Mouse (Mus musculus): Measurements from ENCODE around the gene Pld1. TPM values are rescaled to one million over a fixed set of nuclear protein-coding genes. Genes with fewer than 3 reads are reported as not detected.
"Not testable (repeated sequence)": the region's sequence is repeated elsewhere in the genome, so short reads cannot be mapped to it uniquely, and the experiment has no call there.

Pld1 gene
- total RNA-seq, 2 experiments from 2014 or later, result 8.1 to 9.8 TPM

DNA sequence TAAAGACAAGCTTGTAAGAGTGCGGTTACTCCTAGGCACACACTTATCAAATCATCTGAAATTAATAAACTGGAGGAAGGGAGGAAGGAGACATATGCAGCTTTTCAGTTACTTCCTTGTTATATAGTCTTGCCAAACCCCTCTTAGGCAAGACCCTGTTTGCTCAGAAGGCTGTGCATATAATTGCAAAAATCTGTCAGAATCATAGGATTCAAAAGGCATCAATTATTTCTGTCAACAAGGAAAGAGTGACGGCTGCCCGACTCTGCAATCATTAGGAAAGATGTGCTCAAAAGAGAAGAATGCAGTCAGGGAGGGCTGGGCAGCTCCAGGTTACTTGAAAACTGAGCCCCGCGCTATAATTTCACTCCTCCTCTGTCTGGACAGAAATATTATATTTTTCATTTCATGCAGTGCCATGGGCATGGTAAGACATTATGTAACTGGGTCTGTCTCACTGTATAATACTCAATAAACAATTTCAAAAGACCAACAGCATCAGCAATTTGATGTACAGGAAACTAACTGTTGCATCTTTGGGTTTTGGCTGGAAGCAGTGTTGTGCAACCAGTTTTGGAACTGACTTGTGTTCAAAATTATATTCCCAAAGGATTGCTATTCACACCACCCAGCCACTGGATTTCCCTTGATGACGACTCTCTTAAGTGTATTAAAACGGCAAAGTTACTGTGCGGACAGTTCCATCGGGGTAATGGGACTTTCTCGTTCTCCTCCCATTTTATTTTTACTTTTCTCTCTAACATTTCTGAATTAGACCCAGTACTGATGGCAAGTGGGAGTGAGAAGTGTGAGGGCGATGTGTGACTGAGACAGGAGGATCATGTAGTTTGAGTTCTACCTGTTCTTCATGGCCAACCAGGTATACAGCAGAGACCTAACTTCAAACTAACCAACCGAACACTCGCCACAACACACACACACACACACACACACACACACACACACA is 1.1 kb upstream of the Pld1 start:
- intact Hi-C loops (cut with DNase I), result no loop called here
- no peak for DNase-seq (ENCODE audit: low spot score in 2 of 2)

DNA sequence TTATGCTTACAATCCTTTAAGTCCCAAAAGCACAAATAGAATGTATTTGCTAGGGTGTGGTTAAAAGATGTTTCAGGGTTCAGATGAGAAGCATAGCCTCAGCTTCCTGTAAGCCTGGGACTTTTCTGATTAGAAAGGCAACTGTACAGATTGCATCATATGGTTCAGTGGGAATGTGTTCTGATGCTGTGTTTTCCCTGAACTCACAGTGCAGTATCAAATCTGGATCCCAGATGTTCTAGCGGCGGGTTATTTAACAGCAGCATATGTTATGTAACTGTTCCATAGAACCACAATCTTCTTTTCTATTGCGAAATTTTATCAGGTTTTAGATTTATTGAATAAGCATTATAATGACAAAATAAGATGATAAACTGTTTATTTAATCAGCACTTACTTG is 3.1 kb downstream of the Pld1 start:
- no peak for DNase-seq (ENCODE audit: low spot score in 2 of 2)
- intact Hi-C loops (cut with DNase I), result no loop called here

DNA sequence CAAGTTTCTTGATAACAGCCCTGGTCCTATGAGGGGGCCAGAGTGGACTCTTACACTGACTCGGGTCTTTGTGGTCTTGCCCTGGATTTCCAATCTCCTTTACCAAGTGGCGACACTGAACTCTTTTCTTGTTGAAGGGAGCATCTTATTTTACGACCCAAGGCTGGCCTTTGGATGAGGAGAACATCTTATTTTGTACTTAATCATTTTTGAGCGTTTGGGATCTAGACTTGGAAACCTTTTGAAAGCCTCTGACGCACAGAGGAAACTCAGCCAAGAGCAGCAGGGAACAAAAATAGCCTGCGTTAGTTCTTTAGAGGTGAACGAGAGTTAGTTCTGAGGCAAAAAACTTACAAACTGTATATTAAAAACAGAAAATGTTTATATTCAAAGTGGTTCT is 4.5 kb downstream of the Pld1 start:
- peak in 1 of 2 experiments; percentile 39 for DNase-seq (ENCODE audit: low spot score in 2 of 2)
- intact Hi-C loops (cut with DNase I), result no loop called here

DNA sequence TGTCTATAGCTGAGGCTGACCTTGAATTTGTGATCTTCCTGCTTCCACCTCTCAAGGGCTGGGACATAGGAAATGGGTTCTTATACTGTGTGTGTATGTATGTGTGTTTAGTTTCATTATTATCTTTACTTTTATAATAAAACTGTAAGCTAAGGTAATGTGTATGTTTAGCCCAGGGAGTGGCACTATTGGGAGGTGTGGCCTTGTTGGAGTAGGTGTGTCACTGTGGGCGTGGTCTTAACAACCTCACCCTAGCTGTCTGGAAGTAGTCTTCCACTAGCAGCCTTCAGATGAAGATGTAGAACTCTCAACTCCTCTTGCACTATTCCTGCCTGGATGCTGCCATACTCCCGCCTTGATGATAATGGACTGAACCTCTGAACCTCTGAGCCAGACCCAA is 6.9 kb downstream of the Pld1 start:
- DNase-seq (ENCODE audit: low spot score in 2 of 2); intact Hi-C loops (cut with DNase I): not testable (repeated sequence)

DNA sequence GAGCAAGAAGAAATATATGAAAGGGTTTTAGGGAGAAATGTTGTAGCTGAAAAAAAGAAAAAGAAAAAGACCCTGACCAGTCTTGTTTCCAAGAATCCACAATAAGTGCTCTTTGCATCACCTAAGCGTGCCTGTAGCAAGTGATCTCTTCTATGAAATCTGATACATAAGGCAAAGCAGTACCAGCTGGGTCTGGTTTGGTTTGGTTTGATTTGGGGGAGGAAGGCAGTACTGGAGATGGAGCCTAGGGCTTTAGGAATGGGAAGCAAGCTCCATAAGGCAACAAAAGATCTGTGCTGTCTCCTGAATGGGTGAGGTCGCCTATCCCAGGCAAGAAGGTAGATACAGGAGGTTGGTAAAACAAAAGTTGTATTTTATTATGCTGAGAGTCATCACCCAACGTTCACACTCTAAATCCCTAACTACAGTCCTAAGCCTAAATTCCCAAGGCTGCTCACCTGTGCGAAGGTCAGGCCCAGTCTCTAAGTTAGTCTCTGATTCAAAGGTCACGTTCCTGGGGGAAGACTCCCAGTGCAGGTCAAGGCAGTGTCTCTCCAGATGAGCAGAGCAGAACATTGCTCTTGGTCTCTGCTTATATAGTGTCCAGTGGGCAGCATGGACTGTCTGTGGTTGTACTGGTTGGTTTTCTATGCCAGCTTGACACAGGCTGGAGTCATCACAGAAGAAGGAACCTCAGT is 10.8 kb downstream of the Pld1 start:
- no peak for DNase-seq (ENCODE audit: low spot score in 2 of 2)
- intact Hi-C loops (cut with DNase I), result no loop called here

DNA sequence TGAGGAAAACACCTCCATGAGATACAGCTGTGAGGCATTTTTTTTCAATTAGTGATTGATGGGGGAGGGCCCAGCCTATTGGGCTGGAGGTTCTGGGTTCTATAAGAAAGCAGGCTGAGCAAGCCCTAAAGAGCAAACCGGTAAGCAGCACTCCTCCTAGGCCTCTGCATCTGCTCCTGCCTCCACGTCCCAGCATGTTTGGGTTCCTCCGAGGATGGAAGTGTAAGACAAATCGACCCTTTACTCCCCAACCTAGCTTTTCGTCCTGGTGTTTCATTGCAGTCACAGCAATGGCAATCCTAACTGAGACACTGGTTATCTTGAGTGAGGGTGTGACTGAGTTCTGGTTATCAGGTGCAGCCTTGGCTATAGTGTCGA is 11.4 kb downstream of the Pld1 start:
- no peak for DNase-seq (ENCODE audit: low spot score in 2 of 2)
- intact Hi-C loops (cut with DNase I), result no loop called here

DNA sequence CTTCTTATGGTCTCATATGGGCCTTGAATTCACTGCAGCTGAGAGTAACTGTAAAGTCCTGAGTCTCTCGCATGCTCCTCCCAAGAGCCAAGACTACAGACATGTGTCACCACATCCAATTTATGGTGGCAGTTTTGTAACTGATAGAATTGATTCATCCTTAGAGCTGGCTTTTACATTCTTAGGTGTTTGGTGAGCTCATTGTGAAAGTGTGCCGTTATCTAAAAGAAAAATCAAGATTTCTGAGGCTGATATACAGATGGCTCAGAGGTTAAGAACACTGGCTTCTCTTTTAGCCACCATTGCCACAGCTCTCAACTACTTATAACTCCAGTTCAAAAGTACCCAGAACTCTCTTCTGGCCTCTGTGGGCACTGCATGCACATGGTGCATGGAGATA is 12.2 kb downstream of the Pld1 start:
- DNase-seq (ENCODE audit: low spot score in 2 of 2), result no peak
- intact Hi-C loops (cut with DNase I), result no loop called here

DNA sequence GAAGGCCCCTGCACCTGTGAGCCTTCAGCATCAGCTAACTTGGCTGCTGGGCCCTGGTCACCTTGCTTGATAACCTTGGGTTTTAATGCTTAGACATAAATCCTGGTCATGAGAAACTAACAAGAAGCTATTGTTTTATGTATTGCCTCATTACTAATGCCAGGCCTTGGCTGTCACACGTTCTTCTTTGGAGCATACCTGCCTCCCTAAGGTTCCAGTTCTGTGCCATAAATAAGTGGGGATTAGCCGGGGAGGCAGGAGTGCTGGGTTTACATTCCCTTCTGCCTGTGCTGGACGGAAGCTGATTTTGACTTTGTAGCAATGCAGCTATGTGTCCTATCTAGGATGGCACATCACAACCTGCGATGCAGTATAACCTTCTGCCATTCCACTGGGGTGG is 13.2 kb downstream of the Pld1 start:
- intact Hi-C loops (cut with DNase I), result no loop called here

DNA sequence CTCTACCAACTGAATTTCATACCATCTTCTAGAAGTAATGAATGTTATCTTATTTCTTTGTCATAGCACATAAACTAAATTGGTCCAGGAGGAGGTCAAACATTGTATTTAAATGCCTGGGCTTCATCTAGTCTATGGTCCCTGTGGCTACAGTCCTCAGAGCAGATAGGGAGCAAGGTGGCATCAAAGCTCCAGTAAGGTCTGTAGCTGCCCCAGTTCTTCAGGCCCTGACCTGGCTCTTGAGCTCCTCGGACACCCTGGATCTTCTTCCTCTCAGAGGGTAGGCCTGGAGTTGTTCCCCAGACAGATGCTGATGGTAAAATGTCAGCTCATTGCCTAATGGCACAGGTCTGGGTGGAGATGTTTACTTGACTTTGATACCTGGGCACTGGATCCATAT is 17.5 kb downstream of the Pld1 start:
- intact Hi-C loops (cut with DNase I), result no loop called here
- DNase-seq (ENCODE audit: low spot score in 2 of 2), result no peak

More for the DNA sequence above, 13.2 kb downstream of the Pld1 start:
- DNase-seq (ENCODE audit: low spot score in 2 of 2), result no peak

DNA sequence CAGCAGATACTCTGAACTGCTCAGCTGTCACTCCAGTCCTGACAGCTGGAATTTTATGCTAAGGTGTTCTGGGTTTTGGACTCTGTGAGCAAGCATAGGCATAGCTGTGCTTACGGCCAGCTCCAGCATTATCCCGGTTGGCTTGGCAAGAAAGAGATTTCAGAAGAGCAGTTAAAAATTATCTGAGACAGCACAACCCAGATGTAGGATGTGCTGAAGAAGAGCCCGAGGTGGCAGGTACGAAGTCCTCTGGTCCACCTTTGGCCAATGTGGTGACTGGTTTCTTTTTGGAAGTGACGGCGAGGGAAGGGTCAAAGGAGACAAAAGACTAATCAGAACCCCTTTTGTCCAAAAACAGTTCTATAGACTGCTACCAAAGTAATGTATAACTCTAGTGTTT is 20.7 kb downstream of the Pld1 start:
- intact Hi-C loops (cut with DNase I), result no loop called here
- DNase-seq (ENCODE audit: low spot score in 2 of 2), result no peak

DNA sequence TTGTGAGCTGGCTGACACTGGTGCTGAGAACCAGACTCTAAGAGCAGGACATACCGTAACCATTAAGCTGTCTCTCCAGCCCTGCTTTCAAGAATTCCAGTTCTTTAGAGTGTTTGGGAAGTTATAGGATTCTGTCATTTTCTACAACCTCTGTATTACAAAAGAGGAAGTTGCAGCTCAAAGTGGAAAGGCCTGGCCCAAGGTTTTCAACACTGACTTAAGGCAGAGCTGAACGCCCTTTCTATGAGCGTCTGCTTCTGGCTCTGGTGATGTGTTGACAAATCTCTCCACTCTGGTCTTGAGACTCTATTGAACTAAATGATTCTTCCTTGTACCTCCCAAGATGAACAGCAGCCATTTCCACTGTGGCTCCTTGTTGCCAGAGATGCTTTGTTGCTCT is 22.7 kb downstream of the Pld1 start:
- DNase-seq (ENCODE audit: low spot score in 2 of 2), result no peak
- intact Hi-C loops (cut with DNase I), result no loop called here

DNA sequence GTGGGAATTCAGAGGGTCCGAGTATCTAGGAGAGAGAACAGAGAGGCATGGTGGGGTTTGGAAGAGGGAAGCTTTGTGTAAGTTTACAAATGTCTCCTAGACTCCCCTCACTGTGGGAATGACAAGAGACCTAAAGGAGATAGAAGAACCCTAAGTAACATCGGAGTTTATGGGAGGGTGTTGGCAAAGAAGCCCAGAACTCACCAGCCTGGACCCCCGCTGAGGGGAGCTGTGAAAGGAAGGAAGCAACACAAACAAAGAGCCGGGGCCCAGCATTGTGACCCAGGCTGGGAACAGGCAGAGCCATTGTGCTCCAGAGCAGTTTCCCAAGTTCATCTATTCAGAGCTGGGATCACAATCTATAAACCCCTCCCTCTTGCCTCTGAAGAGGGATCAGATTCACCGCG is 25.3 kb downstream of the Pld1 start:
- no peak for DNase-seq (ENCODE audit: low spot score in 2 of 2)
- intact Hi-C loops (cut with DNase I), result no loop called here

DNA sequence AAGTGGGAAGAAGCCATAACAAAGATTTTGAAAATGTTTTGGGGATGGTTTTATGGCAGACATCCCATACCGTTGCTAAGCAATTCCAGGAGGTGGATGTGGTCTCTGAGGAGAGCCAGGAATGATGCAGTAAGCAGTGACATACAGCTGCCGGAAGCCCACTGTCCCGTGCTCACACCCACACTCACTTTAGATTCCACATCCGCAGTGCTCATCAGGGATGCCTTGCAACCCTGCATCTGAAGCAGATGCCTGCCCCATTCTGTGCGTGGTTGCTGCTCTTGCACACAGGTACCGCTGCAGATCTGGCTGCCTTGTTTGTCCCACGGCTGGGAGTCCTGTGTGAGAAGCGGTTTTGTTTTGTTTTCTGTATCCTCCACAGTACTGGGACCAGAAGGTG is 30.2 kb downstream of the Pld1 start:
- intact Hi-C loops (cut with DNase I), result no loop called here

DNA sequence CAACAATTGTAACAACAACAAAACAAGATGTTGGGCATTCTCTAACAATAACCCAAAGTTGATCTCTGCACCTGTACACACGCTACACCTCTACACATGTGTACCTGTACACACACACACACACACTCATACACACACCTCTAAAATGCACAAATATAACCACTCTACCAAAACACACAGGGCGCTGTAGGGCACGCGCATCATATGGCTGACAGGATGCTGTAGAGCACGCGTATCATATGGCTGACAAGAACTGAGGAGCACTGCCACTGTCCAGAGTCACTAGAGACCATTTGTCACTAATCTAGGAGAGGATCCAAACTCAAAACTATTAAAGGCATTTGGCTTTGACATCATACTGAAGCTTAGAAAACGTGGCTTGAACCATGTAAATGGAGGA is 35.4 kb downstream of the Pld1 start:
- intact Hi-C loops (cut with DNase I), result no loop called here
- no peak for DNase-seq (ENCODE audit: low spot score in 2 of 2)

More for the DNA sequence above, 30.2 kb downstream of the Pld1 start:
- peak; percentile 60 to 82 for DNase-seq (ENCODE audit: low spot score in 2 of 2)

DNA sequence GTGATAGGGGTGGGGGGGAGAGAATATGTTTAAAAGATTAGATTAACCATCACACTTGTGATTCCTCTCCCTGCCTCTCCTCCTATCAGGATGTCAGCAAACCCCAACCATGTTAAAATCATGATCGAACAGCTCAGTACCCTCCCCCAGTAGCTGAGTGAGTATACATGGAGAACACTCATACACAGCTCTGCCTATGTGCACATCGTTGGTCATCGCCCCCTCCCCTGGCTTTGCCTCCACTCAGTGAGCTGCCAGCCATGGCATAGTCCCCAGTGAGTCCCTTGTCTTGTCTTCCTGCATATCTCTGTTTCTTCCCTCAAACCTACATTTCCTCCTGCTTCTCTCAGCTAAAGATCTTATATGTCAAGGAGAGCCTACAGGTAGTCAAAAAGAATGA is 36.5 kb downstream of the Pld1 start:
- no peak for DNase-seq (ENCODE audit: low spot score in 2 of 2)
- intact Hi-C loops (cut with DNase I), result no loop called here

DNA sequence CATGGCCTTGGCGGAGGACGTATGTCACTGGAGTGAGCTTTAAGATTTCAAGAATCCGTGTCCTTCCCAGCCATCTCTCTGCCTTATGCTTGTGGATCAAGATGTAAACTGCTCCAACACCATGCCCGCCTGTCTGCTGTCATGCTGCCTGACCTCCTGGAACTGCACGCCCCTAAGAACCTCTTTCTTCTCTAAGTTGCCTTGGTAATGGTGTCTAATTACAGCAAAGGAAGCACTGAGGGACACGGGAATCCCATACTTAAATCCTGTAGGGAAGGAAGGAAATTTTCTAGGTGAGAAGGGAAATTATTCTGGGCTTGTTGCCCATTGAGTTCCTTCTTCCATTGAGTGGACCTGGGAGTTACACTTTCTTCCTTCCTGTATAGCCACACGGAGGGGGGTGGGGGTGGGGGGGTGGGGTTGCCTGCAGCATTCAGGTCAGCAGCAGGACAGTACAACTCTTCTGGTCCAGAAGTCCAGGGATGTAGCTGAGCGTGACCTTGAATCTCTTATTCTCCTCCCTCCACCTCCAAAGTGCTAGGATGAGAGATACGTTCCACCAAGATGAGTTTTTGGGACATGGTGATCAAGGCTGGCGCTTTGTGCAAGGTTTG is 38.5 kb downstream of the Pld1 start:
- DNase-seq (ENCODE audit: low spot score in 2 of 2), result no peak
- intact Hi-C loops (cut with DNase I), result no loop called here

DNA sequence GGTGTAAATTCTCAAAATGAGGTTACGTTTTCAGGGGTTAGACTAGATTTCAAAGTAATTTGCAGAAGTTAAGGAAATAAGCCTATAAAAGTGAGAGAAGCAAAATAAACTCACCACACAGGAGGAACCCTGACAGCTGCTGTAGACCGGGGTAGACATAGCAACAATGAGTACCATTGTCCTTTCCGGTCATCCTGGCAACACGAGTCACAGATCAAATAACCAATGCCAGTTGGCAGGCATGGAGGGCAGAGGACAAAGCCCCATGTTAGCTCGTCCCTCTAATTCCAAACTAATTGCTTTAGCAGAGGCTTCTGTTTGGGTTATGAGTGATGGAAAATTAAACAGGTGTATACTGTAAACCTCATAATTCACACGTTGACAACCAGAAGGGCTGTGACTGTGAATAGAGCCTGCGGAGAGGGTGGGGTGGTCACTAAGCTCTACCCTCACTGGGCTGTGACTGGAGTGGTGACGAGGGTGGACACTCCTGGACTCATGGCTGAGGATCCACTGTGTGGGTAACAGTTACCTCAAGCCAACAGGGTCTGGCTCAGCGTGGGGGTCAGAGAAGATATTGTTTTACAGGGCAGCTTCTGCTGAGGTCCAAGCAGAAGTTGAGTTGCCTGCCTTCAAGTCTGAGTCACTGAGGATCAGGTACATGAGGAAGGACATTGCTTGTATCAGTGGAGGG is 39.7 kb downstream of the Pld1 start:
- DNase-seq (ENCODE audit: low spot score in 2 of 2), result no peak
- intact Hi-C loops (cut with DNase I), result no loop called here

DNA sequence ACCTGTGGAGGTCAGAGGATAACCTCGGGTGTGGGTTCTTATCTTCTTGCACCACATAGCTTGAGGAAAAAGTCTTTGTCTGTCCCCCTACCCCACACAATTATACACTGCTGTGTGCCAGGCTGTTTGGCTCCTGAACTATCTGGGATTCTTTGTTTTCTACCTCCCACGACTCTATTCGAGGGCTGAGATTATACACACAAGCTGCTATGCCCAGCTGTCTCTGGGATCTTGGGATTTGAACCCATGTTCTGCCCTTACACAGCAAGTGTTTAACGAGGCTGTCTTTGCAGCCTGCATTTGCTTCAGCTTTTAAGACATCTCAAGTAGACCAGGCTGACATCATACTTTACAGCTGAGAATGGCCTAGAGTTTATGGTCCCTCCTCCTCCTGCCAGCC is 43.1 kb downstream of the Pld1 start:
- intact Hi-C loops (cut with DNase I), result loop anchor here (5.0 kb wide), 1 partner anchor 56 kb away; no protein-coding TSS in a partner anchor
- no peak for DNase-seq (ENCODE audit: low spot score in 2 of 2)

DNA sequence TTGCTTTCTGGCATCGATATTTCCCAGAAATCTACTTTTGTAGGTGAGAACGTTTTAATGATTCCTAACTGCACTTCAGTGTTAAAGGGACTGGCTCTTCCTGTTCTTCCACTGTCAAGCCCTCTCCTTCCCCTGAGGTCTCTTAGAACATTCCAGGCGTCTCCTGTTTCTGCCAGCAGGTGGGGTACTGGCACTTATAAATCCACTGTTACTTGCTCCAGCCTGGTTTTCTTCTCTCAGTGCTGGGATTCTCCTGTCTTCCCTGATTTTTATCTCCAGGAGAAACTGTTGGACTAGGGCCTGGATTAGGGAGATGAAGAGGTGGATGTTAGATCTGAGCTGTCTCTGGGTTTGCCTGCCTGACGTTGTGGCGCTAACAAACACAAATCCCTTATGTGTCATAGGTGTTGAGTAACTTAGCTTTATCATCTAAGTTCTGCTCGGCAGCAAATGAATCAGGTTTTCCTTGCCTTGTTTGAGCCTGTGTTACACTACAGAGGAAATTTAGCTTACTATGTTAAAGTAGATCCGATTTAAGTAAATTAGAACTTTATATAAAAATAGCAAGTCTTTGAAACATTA is 44.0 kb downstream of the Pld1 start:
- DNase-seq (ENCODE audit: low spot score in 2 of 2), result peak; percentile 80 to 89
- intact Hi-C loops (cut with DNase I), result loop anchor here (1.0 to 5.0 kb wide), 2 partner anchors 55 to 125 kb away; no protein-coding TSS in a partner anchor

All from left cerebral cortex, postnatal 25 days (tissue).